Mouse (Mus musculus) embryo, embryonic 10.5 days (tissue): ENCODE measurements around the gene Slc20a1.

Experiments
- DNase-seq: peaks from one replicate; pipeline ENCODE4 v3.0.0-alpha.2; 2015; ENCODE audit warnings: low spot score

The Slc20a1 gene

DNA sequence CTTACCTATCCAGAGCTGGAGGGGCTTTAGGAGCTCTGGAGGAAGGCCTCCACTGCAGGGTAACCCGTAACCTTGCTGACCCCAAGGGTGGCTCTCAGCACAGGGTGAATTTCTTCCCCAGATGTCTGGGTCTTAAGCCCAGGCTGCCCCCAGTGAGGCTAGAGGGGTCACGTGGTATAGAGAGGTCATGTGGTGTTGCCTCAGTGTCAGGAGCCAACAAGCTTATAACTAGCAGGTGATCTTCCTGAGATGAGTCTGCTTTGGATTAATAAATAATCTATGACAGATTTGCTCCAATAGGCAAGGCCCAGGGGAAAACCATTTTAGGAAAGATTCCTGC is 55.0 kb downstream of the Slc20a1 start:
- no peak for DNase-seq

DNA sequence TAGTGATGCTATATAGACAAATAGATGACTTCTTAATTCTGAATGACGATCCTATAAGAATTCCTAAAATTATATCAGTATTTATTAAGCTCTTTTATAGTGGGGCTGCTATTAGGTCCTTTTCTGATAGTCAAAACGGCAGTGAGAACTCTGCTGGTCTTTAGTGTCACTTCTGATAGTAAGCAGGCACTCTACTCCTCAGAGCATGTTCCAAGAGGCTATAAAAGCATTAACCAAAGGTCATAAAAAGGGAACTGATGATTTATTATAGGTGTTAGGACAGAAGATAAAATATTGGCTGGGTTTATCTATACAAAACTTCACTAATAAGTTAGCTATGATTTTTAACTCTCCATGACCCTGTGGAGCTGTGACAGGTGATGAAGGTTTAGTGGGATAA is 55.5 kb downstream of the Slc20a1 start:
- DNase-seq, result no peak

DNA sequence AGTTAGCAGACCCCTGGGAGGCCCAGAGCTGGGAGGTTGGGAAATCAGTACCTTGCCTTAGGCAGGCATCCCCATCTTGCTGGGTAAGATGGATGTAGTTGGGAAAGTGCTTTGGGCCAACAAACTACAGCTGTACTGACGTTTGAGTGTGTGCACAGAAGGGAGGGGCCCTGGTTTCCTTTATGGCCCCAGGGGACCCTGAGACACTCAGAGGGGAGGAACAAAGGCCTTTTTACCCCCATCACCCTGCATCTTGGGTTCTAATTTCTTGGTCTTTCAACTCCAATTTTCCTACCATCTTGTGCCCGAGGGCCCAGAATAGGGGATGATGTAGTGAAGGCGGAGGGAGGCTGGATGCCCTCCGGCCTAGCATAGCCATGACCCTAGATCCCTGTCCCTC is 57.4 kb downstream of the Slc20a1 start:
- DNase-seq, result no peak

DNA sequence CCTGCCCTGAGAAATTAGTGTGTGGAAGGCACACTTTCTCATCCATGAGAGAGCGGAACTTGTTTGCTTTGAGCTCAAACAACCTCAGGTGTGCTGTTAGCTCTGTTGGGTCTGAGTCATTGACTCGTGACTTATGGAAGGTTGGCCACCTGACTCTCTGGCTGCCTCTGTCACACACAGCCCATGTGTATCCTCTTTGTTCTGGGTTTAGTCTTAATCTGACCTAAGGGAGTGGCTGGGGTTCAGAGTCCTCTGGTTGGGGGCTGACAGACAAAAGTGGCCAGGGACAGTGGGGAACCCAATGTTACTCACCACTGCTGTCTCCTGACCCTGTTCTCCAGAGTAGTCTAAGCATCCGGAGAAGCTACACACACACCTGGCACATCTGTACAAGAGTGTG is 59.5 kb downstream of the Slc20a1 start:
- DNase-seq, result no peak

DNA sequence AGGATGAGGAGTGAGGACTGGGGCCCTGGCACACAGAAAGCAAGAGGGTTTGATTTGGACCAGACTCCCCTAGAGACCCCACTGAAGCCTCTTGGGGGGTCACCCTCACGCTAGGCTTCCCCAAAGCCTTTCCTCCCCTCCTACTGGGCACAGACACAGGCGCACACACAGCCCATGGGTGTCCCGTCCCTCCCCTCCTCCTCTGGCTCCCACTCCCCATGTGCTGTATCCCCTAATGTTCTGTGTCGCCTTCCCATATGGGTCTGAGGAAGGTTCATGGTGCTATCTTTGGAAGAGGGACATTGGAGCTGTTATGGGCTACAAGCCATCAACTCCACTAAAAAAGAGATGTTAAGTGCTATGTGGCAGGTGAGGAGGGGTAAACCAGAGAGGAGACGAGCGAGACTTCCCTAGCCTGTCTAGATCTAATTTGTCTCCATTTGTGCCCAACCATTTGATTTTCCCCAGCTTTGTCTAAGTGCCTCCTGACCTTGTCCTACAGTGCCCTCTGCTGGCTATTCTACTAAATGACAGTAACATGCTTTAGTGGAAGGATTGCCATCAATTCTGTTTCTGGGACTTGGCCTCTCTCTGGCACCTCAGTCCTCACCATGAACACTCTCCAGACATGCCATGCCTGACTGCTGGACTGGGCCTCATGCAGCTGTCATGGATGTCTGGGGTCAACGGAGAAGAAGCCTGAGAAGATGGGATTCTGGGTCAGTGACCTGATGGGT is 60.1 kb downstream of the Slc20a1 start:
- peak; percentile 93 for DNase-seq

DNA sequence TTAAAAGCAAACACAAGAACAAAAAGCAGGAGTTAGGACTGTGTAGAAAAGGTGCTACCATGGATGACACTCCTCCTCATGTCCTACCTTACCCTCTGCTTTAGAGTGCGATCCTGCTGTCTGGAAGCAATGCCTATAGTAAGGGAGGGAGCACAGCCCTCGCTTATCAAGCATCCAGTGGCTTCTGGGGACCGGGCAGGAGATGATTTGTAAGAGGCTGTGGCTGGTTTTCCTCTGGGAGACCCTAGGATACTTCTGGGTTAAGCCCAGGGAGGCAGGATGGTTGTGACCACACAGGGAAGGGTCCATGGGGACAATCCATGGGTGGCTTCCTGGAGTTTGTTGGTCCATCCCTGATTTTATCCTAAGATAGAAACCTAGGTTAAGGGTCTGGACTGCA is 62.1 kb downstream of the Slc20a1 start:
- DNase-seq, result no peak
